Comparison of ENCODE assay signal across 8 mouse cellular contexts in the genomic region with DNA sequence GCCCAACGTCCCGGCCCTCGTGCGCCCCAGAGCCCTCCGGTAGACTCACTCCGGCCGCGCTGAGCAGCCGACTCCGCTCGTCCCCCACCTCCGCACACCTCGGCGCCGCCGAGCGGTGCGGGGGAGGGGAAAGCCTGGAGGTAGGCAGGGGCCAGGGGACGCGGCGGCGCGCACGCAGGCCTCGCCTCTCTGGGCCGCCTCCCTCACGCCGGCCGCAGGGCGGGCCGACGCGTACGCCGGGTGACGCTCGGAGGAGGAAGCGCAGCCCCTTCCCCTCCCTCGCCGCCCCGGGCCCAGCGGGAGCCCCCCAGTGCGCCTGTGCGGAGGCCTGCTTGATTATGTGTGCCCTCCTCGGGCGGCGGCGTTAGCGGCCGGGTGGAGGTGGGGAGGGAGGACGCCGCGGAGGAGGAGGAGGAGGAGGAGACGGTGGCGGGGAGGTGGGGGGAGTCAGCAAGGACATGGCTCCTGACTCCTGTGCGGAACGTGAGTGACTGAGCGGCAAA. TPM values are rescaled to one million over a fixed set of nuclear protein-coding genes. Genes with fewer than 3 reads are reported as not detected.
DNase-seq lines count a peak whose midpoint lies in the region; ATAC-seq and TF ChIP-seq lines count a peak whose summit lies in the region.

No protein-coding gene starts in this region.

- peak overlapping the region; percentile 87 for H3K27ac ChIP-seq in embryonic fibroblast, embryonic 13.5 days (ENCODE audit: insufficient read depth, low read length)
- peak overlapping the region; percentile 100 for H3K27ac ChIP-seq in heart, embryonic 11.5 days (ENCODE audit: low read depth, low read length)
- peak overlapping the region; percentile 100 for H3K27ac ChIP-seq in kidney, embryonic 16.5 days (ENCODE audit: low read length)
- H3K27ac ChIP-seq in liver, embryonic 11.5 days (ENCODE audit: low read depth, low read length) = peak overlapping the region; percentile 100

- peak overlapping the region; percentile 96 for H3K4me2 ChIP-seq in heart, embryonic 11.5 days
- H3K4me2 ChIP-seq in kidney, embryonic 16.5 days (replicated peaks; ENCODE audit: low read depth, low read length) = peak overlapping the region; percentile 86
- H3K4me2 ChIP-seq in liver, embryonic 11.5 days = peak overlapping the region; percentile 72

- H3ac ChIP-seq in C2C12 (ENCODE audit: control insufficient read depth, insufficient read length, low read depth) = peak overlapping the region; percentile 88

- H3K4me1 ChIP-seq in embryonic fibroblast, embryonic 13.5 days (ENCODE audit: control insufficient read depth, insufficient read depth, low read length) = no peaks in the 10 kb centered on the region
- H3K4me1 ChIP-seq in heart, embryonic 11.5 days (ENCODE audit: control insufficient read depth, insufficient read depth, low read length) = peaks cover 10% of the 10 kb centered on the region
- peaks cover 15% of the 10 kb centered on the region for H3K4me1 ChIP-seq in kidney, embryonic 16.5 days (ENCODE audit: insufficient read depth, low read length)
- peaks cover 8% of the 10 kb centered on the region for H3K4me1 ChIP-seq in liver, embryonic 11.5 days (replicated peaks; ENCODE audit: control insufficient read depth, insufficient read depth, low read length)

- H3K36me3 ChIP-seq in C2C12 (ENCODE audit: control insufficient read depth, insufficient read depth) = peaks cover 25% of the 10 kb centered on the region
- peaks cover 2% of the 10 kb centered on the region; the same call in 1 of the 2 replicates for H3K36me3 ChIP-seq in heart, embryonic 11.5 days (ENCODE audit: control insufficient read depth, insufficient read depth, low read length)
- H3K36me3 ChIP-seq in kidney, embryonic 16.5 days (ENCODE audit: insufficient read depth, low read length) = 0 out of 2 replicates have a peak, but pooled peaks cover 3% of the 10 kb centered on the region
- H3K36me3 ChIP-seq in liver, embryonic 11.5 days (ENCODE audit: control insufficient read depth, insufficient read depth, low read length) = peaks cover 2% of the 10 kb centered on the region; the same call in 1 of the 2 replicates
- no peaks in the 10 kb centered on the region; the same call in 1 of the 2 replicates for H3K36me3 ChIP-seq in splenic B cell, adult 2 months (ENCODE audit: control insufficient read depth, insufficient read depth, low read length, poor library complexity, severe bottlenecking)

- TF ChIP-seq POLR2A in embryonic fibroblast, embryonic 13.5 days (IDR thresholded peaks at IDR 0.05; ENCODE audit: low read depth, low read length) = peak; percentile 60

- peaks cover 61% of the 10 kb centered on the region for H3K79me2 ChIP-seq in C2C12 (ENCODE audit: control insufficient read depth, insufficient read depth)

- ATAC-seq in heart, embryonic 11.5 days (replicated peaks; ENCODE audit: insufficient number of reproducible peaks, low FRiP score, low TSS enrichment) = peak; percentile 93
- ATAC-seq in kidney, embryonic 16.5 days (ENCODE audit: low FRiP score, low TSS enrichment) = peak; percentile 96
- ATAC-seq in liver, embryonic 11.5 days (replicated peaks; ENCODE audit: low FRiP score) = peak; percentile 92

- H3K4me3 ChIP-seq in C2C12 (ENCODE audit: insufficient read depth, poor library complexity, severe bottlenecking) = peak overlapping the region; percentile 89
- peak overlapping the region; percentile 82 for H3K4me3 ChIP-seq in embryonic fibroblast, embryonic 13.5 days (ENCODE audit: insufficient read depth, low read length)
- H3K4me3 ChIP-seq in heart, embryonic 11.5 days (ENCODE audit: low read depth, low read length) = peak overlapping the region; percentile 93
- H3K4me3 ChIP-seq in kidney, embryonic 16.5 days (ENCODE audit: low read length) = peak overlapping the region; percentile 80
- H3K4me3 ChIP-seq in liver, embryonic 11.5 days (ENCODE audit: low read depth, low read length) = peak overlapping the region; percentile 93

- H3K9me3 ChIP-seq in heart, embryonic 11.5 days (replicated peaks; ENCODE audit: control insufficient read depth, low read length) = no peaks in the 10 kb centered on the region
- H3K9me3 ChIP-seq in kidney, embryonic 16.5 days (ENCODE audit: low read length) = no peaks in the 10 kb centered on the region
- H3K9me3 ChIP-seq in liver, embryonic 11.5 days (ENCODE audit: control insufficient read depth, low read length) = no peaks in the 10 kb centered on the region

- DNase-seq in brain, adult 2 months (ENCODE audit: low read depth, low spot score) = peak; percentile 98
- DNase-seq in liver, embryonic 11.5 days (ENCODE audit: low spot score) = peak; percentile 94
- DNase-seq in naive thymus-derived CD4-positive, alpha-beta T cell, adult 2 months (ENCODE audit: low read depth) = peak; percentile 95
- DNase-seq in splenic B cell, adult 2 months (ENCODE audit: low read depth, low spot score) = peak; percentile 92

- TF ChIP-seq CTCF in C2C12 (IDR thresholded peaks at IDR 0.05; ENCODE audit: control insufficient read depth, insufficient read depth, insufficient read length) = no peak
- TF ChIP-seq CTCF in embryonic fibroblast, embryonic 13.5 days (IDR thresholded peaks at IDR 0.05; ENCODE audit: borderline replicate concordance, insufficient read depth, low read length) = no peak

- H3K27me3 ChIP-seq in C2C12 (ENCODE audit: control insufficient read depth, insufficient read depth, insufficient read length) = no peaks in the 10 kb centered on the region
- no peaks in the 10 kb centered on the region for H3K27me3 ChIP-seq in heart, embryonic 11.5 days (ENCODE audit: control insufficient read depth, insufficient read depth, low read length)
- no peaks in the 10 kb centered on the region for H3K27me3 ChIP-seq in kidney, embryonic 16.5 days (ENCODE audit: insufficient read depth, low read length)
- H3K27me3 ChIP-seq in liver, embryonic 11.5 days (replicated peaks; ENCODE audit: control insufficient read depth, insufficient read depth, low read length) = no peaks in the 10 kb centered on the region
- no peaks in the 10 kb centered on the region for H3K27me3 ChIP-seq in splenic B cell, adult 2 months (ENCODE audit: control insufficient read depth, insufficient read depth, low read length, poor library complexity, severe bottlenecking)

- under 1% methylated on average over 37 of the region's 58 CpGs for WGBS in heart, embryonic 11.5 days (ENCODE audit: insufficient replicate concordance)
- under 1% methylated on average over 40 of the region's 58 CpGs for WGBS in kidney, embryonic 16.5 days
- WGBS in liver, embryonic 11.5 days = under 1% methylated on average over 35 of the region's 58 CpGs

- H3K9ac ChIP-seq in heart, embryonic 11.5 days (ENCODE audit: low read depth, low read length) = peak overlapping the region; percentile 99
- H3K9ac ChIP-seq in kidney, embryonic 16.5 days (replicated peaks; ENCODE audit: low read length) = peak overlapping the region; percentile 99
- H3K9ac ChIP-seq in liver, embryonic 11.5 days (ENCODE audit: low read depth, low read length) = peak overlapping the region; percentile 99

- peaks cover 37% of the 10 kb centered on the region for H3K79me3 ChIP-seq in C2C12 (ENCODE audit: low read depth)

TF ChIP-seq in C2C12, 6 proteins besides CTCF, POLR2A, EP300 and RAD21:
- TF ChIP-seq CEBPB (IDR thresholded peaks at IDR 0.05; ENCODE audit: low read depth) (no peak), MYOG (IDR thresholded peaks at IDR 0.05; ENCODE audit: control insufficient read depth, extremely low read depth, insufficient read length) (no peak), MAX (IDR thresholded peaks at IDR 0.05) (no peak), MYOD1 (IDR thresholded peaks at IDR 0.05; ENCODE audit: control insufficient read depth, insufficient read length, low read depth) (no peak), USF1 (IDR thresholded peaks at IDR 0.05; ENCODE audit: low read depth) (no peak), FOSL1 (IDR thresholded peaks at IDR 0.05; ENCODE audit: insufficient read depth, low read length, poor library complexity, severe bottlenecking) (no peak)
TF ChIP-seq in C2C12: peak in this region for 0.

RNA-seq across cellular contexts. Expression of a gene that starts 9.4 kb away (rescaled TPM):
- polyA plus RNA-seq in C2C12 (2012; fragmentation: generic; extraction: Trizol) = 10.0 TPM
- 49.3 and 52.0 TPM in 2 replicates for polyA plus RNA-seq in embryonic fibroblast, embryonic 13.5 days (2011; ENCODE audit: insufficient read length, low read depth, missing spikeins)
- 25.9 and 36.4 TPM in 2 replicates for polyA plus RNA-seq in heart, embryonic 11.5 days (2014; fragmentation: Nextera tagmentation; extraction: Ambion mirVana)
- polyA plus RNA-seq in kidney, embryonic 16.5 days (2015; fragmentation: Nextera tagmentation; extraction: Ambion mirVana) = 63.4 and 73.6 TPM in 2 replicates
- polyA plus RNA-seq in liver, embryonic 11.5 days (2014; fragmentation: Nextera tagmentation; extraction: Ambion mirVana) = 34.0 and 39.9 TPM in 2 replicates

RNA-seq across cellular contexts. Expression of a gene that starts 15.6 kb away (rescaled TPM):
- polyA plus RNA-seq in C2C12 (2012; fragmentation: generic; extraction: Trizol) = 0.55 TPM
- 4.4 and 8.5 TPM in 2 replicates for polyA plus RNA-seq in embryonic fibroblast, embryonic 13.5 days (2011; ENCODE audit: insufficient read length, low read depth, missing spikeins)
- polyA plus RNA-seq in heart, embryonic 11.5 days (2014; fragmentation: Nextera tagmentation; extraction: Ambion mirVana) = 6.0 and 6.4 TPM in 2 replicates
- polyA plus RNA-seq in kidney, embryonic 16.5 days (2015; fragmentation: Nextera tagmentation; extraction: Ambion mirVana) = 8.8 and 9.2 TPM in 2 replicates
- polyA plus RNA-seq in liver, embryonic 11.5 days (2014; fragmentation: Nextera tagmentation; extraction: Ambion mirVana) = 1.6 and 2.4 TPM in 2 replicates

RNA-seq across cellular contexts. Expression of a gene that starts 26.9 kb away (rescaled TPM):
- 3.9 TPM for polyA plus RNA-seq in C2C12 (2012; fragmentation: generic; extraction: Trizol)
- 6.4 and 8.6 TPM in 2 replicates for polyA plus RNA-seq in embryonic fibroblast, embryonic 13.5 days (2011; ENCODE audit: insufficient read length, low read depth, missing spikeins)
- 7.1 and 9.1 TPM in 2 replicates for polyA plus RNA-seq in heart, embryonic 11.5 days (2014; fragmentation: Nextera tagmentation; extraction: Ambion mirVana)
- polyA plus RNA-seq in kidney, embryonic 16.5 days (2015; fragmentation: Nextera tagmentation; extraction: Ambion mirVana) = 14.1 and 16.2 TPM in 2 replicates
- polyA plus RNA-seq in liver, embryonic 11.5 days (2014; fragmentation: Nextera tagmentation; extraction: Ambion mirVana) = 3.4 and 3.9 TPM in 2 replicates

Comparison
In these comparisons a context has a peak if more than half of its experiments do, and no peak if none do; other contexts are left out.
1. Peak in every context shown above with its lines: DNase-seq, ATAC-seq, H3K4me3 ChIP-seq and H3K27ac ChIP-seq.